Mouse (Mus musculus) neural tube, embryonic 13.5 days (tissue): Measurements from ENCODE around the gene Prkn. TPM values are rescaled to one million over a fixed set of nuclear protein-coding genes. Genes with fewer than 3 reads are reported as not detected.

Experiments
- ATAC-seq: fragments of 200-750 bp; cut with Nextera tagmentation; 2 replicates; pipeline ENCODE4 v1.8.0; 2017; ENCODE audit warnings: low read depth, mild to moderate bottlenecking, moderate TSS enrichment, moderate library complexity
- H3K27ac ChIP-seq: fragments of 300-500 bp; sonication (generic); replicated peaks from 2 replicates; pipeline ENCODE4 v1.5.1; 2015; ENCODE audit warnings: moderate library complexity, mild to moderate bottlenecking, inconsistent platforms
- H3K27me3 ChIP-seq: fragments of 300-500 bp; sonication (generic); 2 replicates; pipeline ENCODE4 v1.6.1; 2015; ENCODE audit warnings: mild to moderate bottlenecking, inconsistent platforms
- H3K36me3 ChIP-seq: fragments of 300-500 bp; sonication (generic); 2 replicates; pipeline ENCODE4 v1.6.1; 2015; ENCODE audit warnings: mild to moderate bottlenecking, inconsistent platforms
- H3K4me1 ChIP-seq: fragments of 300-500 bp; sonication (generic); replicated peaks from 2 replicates; pipeline ENCODE4 v1.6.1; 2015; ENCODE audit warnings: inconsistent platforms
- H3K4me2 ChIP-seq: fragments of 300-500 bp; sonication (generic); 2 replicates; pipeline ENCODE4 v1.6.1; 2015; ENCODE audit warnings: inconsistent platforms, mild to moderate bottlenecking, moderate library complexity
- H3K4me3 ChIP-seq: fragments of 300-500 bp; sonication (generic); 2 replicates; pipeline ENCODE4 v1.5.1; 2015; ENCODE audit warnings: mild to moderate bottlenecking, inconsistent platforms
- H3K9ac ChIP-seq: fragments of 300-500 bp; sonication (generic); 2 replicates; pipeline ENCODE4 v1.6.1; 2015; ENCODE audit warnings: moderate library complexity, mild to moderate bottlenecking, inconsistent platforms
- H3K9me3 ChIP-seq: fragments of 300-500 bp; sonication (generic); 2 replicates; pipeline ENCODE4 v1.6.1; 2016; ENCODE audit warnings: inconsistent platforms
- WGBS: fragments of 180-500 bp; shearing (Covaris S2); methylation state at CpG from one replicate; pipeline ENCODE4 v1.1.7; 2015; 5-methylcytosine and 5-hydroxymethylcytosine counted together
- polyA plus RNA-seq: library from polyadenylated mRNA; unstranded; fragments of >200 nt; fragmentation: Nextera tagmentation; extraction: Ambion mirVana; gene quantifications from 2 replicates; pipeline ENCODE4 v1.2.1, GENCODE M21; 2015

Prkn gene
- polyA plus RNA-seq, 1 experiment from 2014 or later: 3.6 TPM

GRCm38 (mm10) chr17:11751251-11751650, 911.1 kb downstream of the Prkn start:
- H3K9me3 ChIP-seq: no peaks in the 10 kb centered on the region
- H3K9ac ChIP-seq: no peak overlapping the region
- no peaks in the 10 kb centered on the region for H3K27me3 ChIP-seq
- no peak overlapping the region for H3K27ac ChIP-seq
- H3K36me3 ChIP-seq: no peaks in the 10 kb centered on the region
- no peak for ATAC-seq
- H3K4me3 ChIP-seq: no peak overlapping the region
- peaks cover 4% of the 10 kb centered on the region; the same call in 1 of the 2 replicates for H3K4me1 ChIP-seq
- WGBS: 86% methylated on average over 2 of the region's 2 CpGs
- H3K4me2 ChIP-seq: no peak overlapping the region

GRCm38 (mm10) chr17:11752686-11753085, 912.5 kb downstream of the Prkn start:
- no peak for ATAC-seq
- no peak overlapping the region for H3K4me3 ChIP-seq
- no peak overlapping the region for H3K4me2 ChIP-seq
- no peak overlapping the region for H3K9ac ChIP-seq
- no peaks in the 10 kb centered on the region for H3K36me3 ChIP-seq
- H3K9me3 ChIP-seq: no peaks in the 10 kb centered on the region
- no peak overlapping the region; the same call in 1 of the 2 replicates for H3K27ac ChIP-seq
- 32% methylated on average over 2 of the region's 2 CpGs for WGBS
- H3K27me3 ChIP-seq: no peaks in the 10 kb centered on the region
- peaks cover 4% of the 10 kb centered on the region; the same call in 1 of the 2 replicates for H3K4me1 ChIP-seq

- H3K9me3 ChIP-seq: no peaks in the 10 kb centered on the region
- H3K4me3 ChIP-seq: no peak overlapping the region
- H3K9ac ChIP-seq: no peak overlapping the region
- no peak overlapping the region for H3K4me2 ChIP-seq
- WGBS: 59% methylated on average over 3 of the region's 3 CpGs
- 0 out of 2 replicates have a peak, but pooled peaks cover 4% of the 10 kb centered on the region for H3K4me1 ChIP-seq
- H3K27me3 ChIP-seq: no peaks in the 10 kb centered on the region
- H3K27ac ChIP-seq: no peak overlapping the region
- H3K36me3 ChIP-seq: no peaks in the 10 kb centered on the region
- no peak for ATAC-seq
These were observed 924.9 kb downstream of the Prkn start for GRCm38 (mm10) chr17:11765117-11765516.

- Histone ChIP-seq H3K4me1 (0 out of 2 replicates have a peak, but pooled peaks cover 4% of the 10 kb centered on the region), H3K4me2 (no peak overlapping the region), H3K36me3 (no peaks in the 10 kb centered on the region), H3K9ac (no peak overlapping the region), H3K4me3 (no peak overlapping the region), H3K27me3 (no peaks in the 10 kb centered on the region), H3K27ac (no peak overlapping the region), H3K9me3 (no peaks in the 10 kb centered on the region)
- ATAC-seq: no peak
- WGBS: 52% methylated on average over 2 of the region's 2 CpGs
These were observed 925.4 kb downstream of the Prkn start for GRCm38 (mm10) chr17:11765581-11765980.

- no peak for ATAC-seq
- Histone ChIP-seq H3K9me3 (no peaks in the 10 kb centered on the region), H3K27ac (no peak overlapping the region), H3K4me1 (0 out of 2 replicates have a peak, but pooled peaks cover 4% of the 10 kb centered on the region), H3K9ac (no peak overlapping the region), H3K36me3 (no peaks in the 10 kb centered on the region), H3K4me3 (no peak overlapping the region), H3K27me3 (no peaks in the 10 kb centered on the region), H3K4me2 (no peak overlapping the region)
- WGBS: 91% methylated on average over 4 of the region's 4 CpGs
These were observed 927.1 kb downstream of the Prkn start for GRCm38 (mm10) chr17:11767301-11767700.

- ATAC-seq: no peak
- 78% methylated on average over 4 of the region's 4 CpGs for WGBS
- Histone ChIP-seq H3K4me3 (no peak overlapping the region), H3K27me3 (no peaks in the 10 kb centered on the region), H3K9me3 (no peaks in the 10 kb centered on the region), H3K4me2 (no peak overlapping the region), H3K4me1 (0 out of 2 replicates have a peak, but pooled peaks cover 4% of the 10 kb centered on the region), H3K27ac (no peak overlapping the region), H3K36me3 (no peaks in the 10 kb centered on the region), H3K9ac (no peak overlapping the region)
These were observed 928.2 kb downstream of the Prkn start for GRCm38 (mm10) chr17:11768345-11768744.

GRCm38 (mm10) chr17:11768971-11769370, 928.8 kb downstream of the Prkn start:
- no peaks in the 10 kb centered on the region for H3K36me3 ChIP-seq
- H3K4me3 ChIP-seq: no peak overlapping the region
- H3K27me3 ChIP-seq: no peaks in the 10 kb centered on the region
- H3K9ac ChIP-seq: no peak overlapping the region
- no peak overlapping the region for H3K4me2 ChIP-seq
- WGBS: 86% methylated on average over 1 of the region's 1 CpGs
- H3K9me3 ChIP-seq: no peaks in the 10 kb centered on the region
- no peak overlapping the region for H3K27ac ChIP-seq
- 0 out of 2 replicates have a peak, but pooled peaks cover 4% of the 10 kb centered on the region for H3K4me1 ChIP-seq
- peak; percentile 53; the same call in 1 of the 2 replicates for ATAC-seq

GRCm38 (mm10) chr17:11769513-11769912, 929.3 kb downstream of the Prkn start:
- 0 out of 2 replicates have a peak, but pooled peaks cover 4% of the 10 kb centered on the region for H3K4me1 ChIP-seq
- WGBS: 75% methylated on average over 3 of the region's 3 CpGs
- no peaks in the 10 kb centered on the region for H3K36me3 ChIP-seq
- no peak overlapping the region for H3K4me2 ChIP-seq
- H3K9me3 ChIP-seq: no peaks in the 10 kb centered on the region
- ATAC-seq: no peak
- H3K27me3 ChIP-seq: no peaks in the 10 kb centered on the region
- no peak overlapping the region for H3K9ac ChIP-seq
- no peak overlapping the region for H3K27ac ChIP-seq
- no peak overlapping the region for H3K4me3 ChIP-seq

GRCm38 (mm10) chr17:11779547-11779946, 939.4 kb downstream of the Prkn start:
- H3K27me3 ChIP-seq: no peaks in the 10 kb centered on the region
- ATAC-seq: no peak
- no peaks in the 10 kb centered on the region for H3K9me3 ChIP-seq
- WGBS: 81% methylated on average over 12 of the region's 12 CpGs
- H3K9ac ChIP-seq: no peak overlapping the region
- H3K36me3 ChIP-seq: no peaks in the 10 kb centered on the region
- H3K4me2 ChIP-seq: no peak overlapping the region
- H3K4me1 ChIP-seq: peaks cover 10% of the 10 kb centered on the region
- H3K27ac ChIP-seq: no peak overlapping the region
- no peak overlapping the region for H3K4me3 ChIP-seq

- no peaks in the 10 kb centered on the region for H3K36me3 ChIP-seq
- no peak overlapping the region for H3K9ac ChIP-seq
- H3K27ac ChIP-seq: no peak overlapping the region
- no peaks in the 10 kb centered on the region for H3K9me3 ChIP-seq
- no peaks in the 10 kb centered on the region for H3K27me3 ChIP-seq
- no peak overlapping the region for H3K4me2 ChIP-seq
- ATAC-seq: no peak
- H3K4me1 ChIP-seq: peaks cover 10% of the 10 kb centered on the region
- 55% methylated on average over 2 of the region's 2 CpGs for WGBS
- no peak overlapping the region for H3K4me3 ChIP-seq
These were observed 939.8 kb downstream of the Prkn start for GRCm38 (mm10) chr17:11780005-11780404.

- WGBS: 32% methylated on average over 12 of the region's 12 CpGs
These were observed 940.8 kb downstream of the Prkn start for GRCm38 (mm10) chr17:11780805-11781481.

GRCm38 (mm10) chr17:11788270-11788936, 948.2 kb downstream of the Prkn start:
- Histone ChIP-seq H3K4me1 (peaks cover 4% of the 10 kb centered on the region; the same call in 1 of the 2 replicates), H3K27me3 (no peaks in the 10 kb centered on the region), H3K9ac (no peak overlapping the region), H3K27ac (no peak overlapping the region), H3K4me3 (no peak overlapping the region), H3K4me2 (no peak overlapping the region), H3K36me3 (no peaks in the 10 kb centered on the region), H3K9me3 (no peaks in the 10 kb centered on the region)
- no peak for ATAC-seq
- WGBS: 87% methylated on average over 9 of the region's 9 CpGs

More at GRCm38 (mm10) chr17:11780805-11781481, 940.8 kb downstream of the Prkn start:
- Histone ChIP-seq H3K27me3 (no peaks in the 10 kb centered on the region), H3K9ac (no peak overlapping the region), H3K4me1 (peaks cover 10% of the 10 kb centered on the region), H3K4me3 (no peak overlapping the region), H3K9me3 (no peaks in the 10 kb centered on the region), H3K27ac (no peak overlapping the region), H3K4me2 (no peak overlapping the region), H3K36me3 (no peaks in the 10 kb centered on the region)
- ATAC-seq: peak; percentile 27; the same call in 1 of the 2 replicates
